Mouse (Mus musculus) right cerebral cortex, adult 18-20 months (tissue): ENCODE data around the gene Nbea.

Experiments used
- DNase-seq: peaks from one replicate; pipeline ENCODE4 v3.0.0; 2022; ENCODE audit warnings: mixed read lengths

Nbea gene

DNA sequence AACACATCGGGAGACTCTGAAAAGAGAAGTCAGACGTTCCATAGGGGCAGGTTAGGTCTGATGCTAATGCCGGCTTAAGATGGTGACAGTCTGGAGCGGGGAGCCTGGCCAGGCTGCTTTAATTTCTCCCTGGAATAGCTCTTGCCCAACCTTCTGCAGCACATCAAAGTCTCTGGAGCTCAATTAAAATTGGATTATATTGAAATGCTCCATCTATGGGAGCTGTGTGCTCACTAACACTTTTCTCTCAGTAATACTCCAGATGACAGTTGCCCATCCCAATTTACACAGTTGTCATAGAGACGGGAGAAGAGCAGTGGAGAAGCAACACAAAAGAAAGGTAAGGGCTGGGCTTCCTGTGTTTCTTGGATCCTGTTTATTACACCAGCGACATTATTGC lies 442.1 kb downstream of the Nbea start:
- DNase-seq = no peak

- no peak for DNase-seq
Measured at GRCm38 (mm10) chr3:55733665-55734064, 449.8 kb downstream of the Nbea start.

DNA sequence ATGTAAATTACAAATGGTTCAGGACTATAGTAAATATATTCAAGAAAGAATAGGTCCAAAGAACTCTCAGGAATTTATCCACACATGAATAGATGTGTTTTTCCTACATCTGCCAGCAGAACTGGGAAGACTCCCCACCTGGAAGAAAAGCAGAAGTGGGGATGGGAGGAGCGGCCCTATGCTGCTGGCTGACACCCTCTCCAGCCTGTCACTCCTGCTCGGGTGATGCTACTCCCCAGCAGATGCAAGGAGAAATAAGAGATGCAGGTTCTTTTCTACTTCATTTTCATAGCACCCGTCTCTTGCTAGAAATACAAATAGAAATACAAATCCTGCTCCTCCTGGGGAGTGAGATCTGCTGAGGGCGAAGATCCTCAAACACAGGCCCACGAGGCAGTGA lies 453.0 kb downstream of the Nbea start:
- DNase-seq = no peak

DNA sequence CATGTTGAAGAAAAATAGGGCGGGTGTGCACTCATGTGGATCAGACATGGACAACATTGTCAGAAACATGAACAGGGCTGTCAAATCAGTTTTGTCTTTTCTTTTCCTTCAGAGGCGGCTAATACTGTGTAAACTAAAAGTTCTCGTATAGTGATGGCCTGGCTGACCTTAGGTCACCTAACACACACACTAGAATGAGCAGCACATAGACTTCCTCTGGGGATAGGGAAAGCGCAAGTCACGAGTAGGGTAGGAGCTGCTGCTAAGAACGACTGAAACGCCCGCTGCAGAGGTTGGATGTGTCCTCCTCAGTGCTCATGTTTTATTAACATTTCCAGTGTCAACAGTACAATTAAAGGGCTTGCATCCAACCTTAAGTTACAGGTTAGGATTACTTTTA lies 453.4 kb downstream of the Nbea start:
- no peak for DNase-seq

GRCm38 (mm10) chr3:55714260-55714659 lies 469.2 kb downstream of the Nbea start:
- no peak for DNase-seq

GRCm38 (mm10) chr3:55713856-55714255 lies 469.6 kb downstream of the Nbea start:
- DNase-seq = no peak

- DNase-seq = no peak
Measured at GRCm38 (mm10) chr3:55710300-55710699, 473.2 kb downstream of the Nbea start.

- DNase-seq = no peak
Measured at GRCm38 (mm10) chr3:55701632-55702031, 481.9 kb downstream of the Nbea start.

DNA sequence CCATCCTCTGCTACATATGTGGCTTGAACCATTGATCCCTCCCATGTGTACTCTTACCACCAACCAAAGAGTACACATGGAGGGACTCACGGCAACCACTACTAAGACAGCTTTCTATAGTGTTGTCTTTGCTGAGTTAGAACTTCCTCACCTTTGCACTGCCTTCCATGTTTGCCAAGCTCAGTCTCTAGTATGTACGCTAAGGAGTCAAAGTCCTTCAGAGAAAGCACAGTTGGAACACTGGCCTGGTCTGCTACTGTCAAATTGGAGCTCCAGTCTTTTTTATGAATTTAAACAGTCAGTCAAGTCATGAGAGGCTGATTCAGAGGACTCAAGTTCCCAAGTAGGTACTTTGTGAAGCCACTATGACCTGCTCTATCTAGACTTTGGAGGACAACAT lies 486.3 kb downstream of the Nbea start:
- DNase-seq = no peak

DNA sequence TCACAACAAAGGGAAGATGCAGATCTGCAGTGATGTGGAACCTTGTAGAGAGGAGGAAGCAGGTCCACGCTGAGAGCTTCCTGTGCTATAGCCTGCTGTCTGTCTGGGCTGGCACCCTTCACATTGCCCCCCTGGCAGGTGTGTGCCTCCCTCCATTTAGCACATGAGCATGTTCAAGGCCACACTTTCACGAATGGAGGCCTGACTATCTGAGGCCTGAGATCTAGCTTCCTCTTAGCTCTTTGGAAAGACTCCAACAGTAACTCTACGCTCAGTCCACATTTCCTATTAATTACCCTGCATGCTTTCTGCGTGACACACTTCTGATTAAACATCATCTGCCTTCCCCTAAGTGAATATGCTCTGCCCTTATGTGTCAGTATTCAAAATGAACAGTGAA lies 490.4 kb downstream of the Nbea start:
- no peak for DNase-seq

DNA sequence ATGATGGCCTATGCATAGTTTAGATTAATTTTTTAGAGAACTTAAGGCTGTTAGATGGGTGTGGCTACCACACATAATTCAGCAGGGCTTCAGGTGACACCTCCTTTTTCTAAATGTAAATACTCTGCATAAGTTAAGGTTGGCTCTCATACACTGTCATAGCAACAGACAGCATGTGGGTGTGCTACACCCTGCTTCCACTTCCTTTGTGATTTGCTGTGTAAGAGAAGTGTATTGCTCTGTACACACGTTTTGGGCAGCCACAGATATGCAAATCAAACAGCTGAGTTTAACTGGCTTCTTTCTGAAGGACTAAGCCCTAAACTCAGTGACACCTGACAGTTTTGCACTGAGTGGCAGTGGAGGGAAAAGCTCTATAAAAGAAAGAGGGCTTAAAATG lies 495.4 kb downstream of the Nbea start:
- no peak for DNase-seq

DNA sequence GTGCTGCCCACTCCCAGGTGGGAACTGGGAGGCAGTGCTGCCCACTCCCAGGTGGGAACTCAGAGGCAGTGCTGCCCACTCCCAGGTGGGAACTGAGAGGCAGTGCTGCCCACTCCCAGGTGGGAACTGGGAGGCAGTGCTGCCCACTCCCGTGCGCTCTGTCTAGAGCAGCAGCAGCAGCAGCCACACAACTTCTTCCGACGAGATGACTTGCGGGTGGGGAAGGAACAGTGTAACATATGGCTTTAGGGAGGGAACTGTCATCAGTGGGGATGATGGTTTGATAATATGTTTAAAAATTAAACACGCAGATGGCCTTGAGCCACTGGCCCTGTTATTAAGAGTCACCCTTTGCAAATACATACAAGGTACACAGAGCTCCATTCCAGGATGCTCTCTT lies 496.5 kb downstream of the Nbea start:
- no peak for DNase-seq

DNA sequence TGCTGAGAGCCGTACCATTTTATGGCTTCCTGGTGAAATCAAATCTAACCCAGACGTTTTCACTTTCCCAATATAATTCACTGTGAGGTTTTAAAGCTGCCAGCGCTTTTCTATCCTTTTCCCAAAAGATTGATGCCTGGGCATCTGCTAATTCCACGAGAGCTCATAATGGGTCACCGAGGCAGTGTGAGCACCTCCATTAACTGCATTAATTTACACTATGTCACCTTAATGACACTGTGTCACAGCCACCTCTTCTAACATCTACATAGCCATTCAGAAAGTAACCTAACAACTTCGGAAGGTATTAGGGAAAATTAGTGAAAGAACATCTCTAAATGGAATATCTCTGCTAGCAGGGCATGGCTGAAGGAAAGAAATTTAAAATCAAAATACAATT lies 497.9 kb downstream of the Nbea start:
- DNase-seq = no peak

GRCm38 (mm10) chr3:55684892-55685291 lies 498.6 kb downstream of the Nbea start:
- peak; percentile 55 for DNase-seq

DNA sequence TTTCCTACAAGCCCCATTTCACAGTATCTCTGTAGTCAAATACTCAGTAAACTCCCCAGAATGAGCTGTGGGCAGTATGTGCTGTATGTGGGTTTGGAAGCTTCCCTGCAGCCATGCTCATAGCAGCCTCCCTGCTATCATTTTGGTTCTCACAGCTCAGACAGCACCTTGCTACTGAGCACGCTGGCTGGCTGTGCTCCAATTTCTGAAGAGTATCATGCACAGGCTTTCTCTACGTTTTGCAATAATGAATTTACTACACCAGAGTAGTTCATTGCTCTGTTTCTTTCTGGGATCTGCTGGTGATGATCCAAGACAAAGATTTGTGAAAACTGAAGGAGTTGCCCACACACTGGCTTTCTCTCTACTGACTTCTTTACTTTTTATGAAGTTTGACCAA lies 505.8 kb downstream of the Nbea start:
- peak; percentile 74 for DNase-seq

DNA sequence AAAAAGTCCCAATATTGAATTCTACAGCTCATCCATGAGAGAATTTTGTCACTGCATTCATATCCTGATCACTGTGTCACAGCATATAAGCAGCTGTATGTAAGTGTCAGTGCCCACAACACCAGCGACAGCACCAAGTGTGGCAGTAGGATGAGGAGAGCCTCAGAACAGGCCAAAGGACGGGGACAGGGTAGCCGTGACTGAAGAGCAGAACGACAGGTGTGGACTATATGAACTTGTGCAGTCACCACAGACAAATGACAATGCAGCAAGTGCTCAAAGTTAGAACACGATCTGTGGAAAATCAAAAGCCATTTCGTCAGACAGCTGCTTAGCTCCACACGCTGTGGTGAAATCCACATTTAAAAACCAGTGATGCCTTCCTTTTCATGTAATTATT lies 509.3 kb downstream of the Nbea start:
- DNase-seq = no peak

- no peak for DNase-seq
Measured at GRCm38 (mm10) chr3:55667048-55667447, 516.5 kb downstream of the Nbea start.

DNA sequence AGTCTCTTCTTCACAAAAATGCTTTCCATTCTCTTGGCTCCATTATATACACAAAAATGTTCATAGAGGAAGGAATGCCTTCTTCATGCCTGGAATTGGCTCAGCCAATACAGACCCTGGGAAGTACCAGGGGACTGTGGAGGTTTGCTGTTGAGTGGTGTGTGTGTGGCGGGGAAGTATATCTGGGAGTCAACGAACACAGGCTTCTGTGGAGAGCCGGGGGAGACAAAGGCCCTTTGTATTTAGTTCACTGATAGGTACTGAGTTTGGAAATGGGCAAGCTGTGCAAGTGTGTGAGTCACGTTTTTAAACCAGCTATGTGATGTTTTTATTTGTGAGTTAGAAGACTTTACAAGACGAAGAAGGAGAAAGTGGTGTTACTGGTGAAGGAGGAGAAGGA lies 517.6 kb downstream of the Nbea start:
- no peak for DNase-seq

GRCm38 (mm10) chr3:55664713-55665112 lies 518.8 kb downstream of the Nbea start:
- DNase-seq = peak; percentile 43

DNA sequence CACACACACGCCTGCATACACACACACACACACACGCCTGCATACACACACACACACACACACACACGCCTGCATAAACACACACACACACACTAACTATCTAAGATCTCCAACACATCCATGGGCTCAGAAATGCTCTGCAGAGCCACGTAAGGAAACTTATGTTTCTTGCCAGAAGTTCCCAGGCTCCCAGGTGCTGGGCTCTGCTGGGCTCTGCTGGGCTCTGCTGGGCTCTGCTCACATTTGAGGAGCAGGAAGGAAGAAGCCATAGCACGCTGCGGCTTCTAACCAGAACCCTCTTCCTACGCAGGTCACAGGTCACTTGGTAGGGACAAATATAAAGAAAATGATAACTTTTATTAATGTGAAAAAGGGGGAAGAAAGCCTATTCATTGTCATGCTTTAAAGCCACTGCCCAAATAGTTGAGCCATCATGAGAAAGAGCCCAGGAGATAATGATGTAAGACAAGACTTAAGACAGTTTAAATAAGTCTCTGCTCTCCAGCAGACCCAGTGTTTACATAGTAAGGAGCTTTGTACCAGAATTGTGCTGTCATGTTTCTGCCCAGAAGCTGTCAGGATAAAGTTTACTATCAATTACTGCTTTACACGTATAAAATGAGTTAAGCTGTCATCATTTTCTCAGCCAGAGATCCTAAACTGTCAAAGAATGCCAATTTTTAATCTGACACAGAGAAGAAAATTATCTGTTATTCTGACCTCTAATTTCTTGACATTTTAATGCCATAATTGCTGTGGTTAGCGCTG lies 521.6 kb downstream of the Nbea start:
- no peak for DNase-seq

DNA sequence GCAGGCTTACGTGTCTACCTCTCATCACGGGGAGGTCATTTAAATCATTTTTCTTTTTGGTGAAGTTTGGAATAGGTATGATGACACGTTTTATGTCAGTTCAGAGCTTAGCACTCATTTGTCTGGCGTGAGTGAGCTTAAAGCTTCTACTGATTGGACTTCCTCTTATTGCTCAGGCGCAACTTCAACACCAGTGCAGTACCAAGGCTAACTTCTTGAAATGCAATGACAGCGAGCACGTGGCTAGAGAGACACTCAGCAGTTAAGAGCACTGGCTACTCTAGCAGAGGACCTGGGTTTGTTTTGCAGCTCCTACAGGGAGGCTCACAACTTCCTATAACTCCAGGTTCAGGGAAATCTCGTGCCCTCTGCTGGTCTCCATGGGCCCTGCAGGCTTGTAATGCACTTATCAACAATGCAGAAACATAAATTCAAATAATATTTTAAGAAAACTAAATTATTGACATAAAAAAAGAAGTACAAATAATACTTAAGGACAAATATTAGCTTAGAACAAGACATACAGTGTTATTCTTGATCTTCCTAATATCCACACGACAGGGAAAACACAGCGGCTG lies 523.2 kb downstream of the Nbea start:
- DNase-seq = no peak

- DNase-seq = no peak
Measured at GRCm38 (mm10) chr3:55659558-55660215, 523.8 kb downstream of the Nbea start.

- no peak for DNase-seq
Measured at GRCm38 (mm10) chr3:55652321-55652720, 531.2 kb downstream of the Nbea start.

DNA sequence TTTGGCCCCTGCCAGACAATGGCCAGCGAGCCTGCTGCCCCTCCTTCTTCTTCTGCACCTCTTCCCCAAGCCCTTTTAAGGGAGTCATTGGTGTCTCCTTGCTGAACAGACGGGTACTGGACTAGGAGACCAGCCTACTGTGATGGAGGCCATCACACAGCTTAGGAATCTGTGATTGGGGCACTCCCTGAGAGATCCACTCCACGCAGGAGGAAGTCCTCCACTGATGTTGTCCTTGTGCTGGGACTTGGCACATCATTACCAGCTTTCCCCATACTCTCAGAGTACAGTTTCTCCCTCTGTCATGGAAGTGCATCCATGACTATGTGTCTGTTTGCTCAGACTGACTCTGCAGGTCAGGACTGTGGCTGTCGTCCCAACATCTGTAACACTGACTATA lies 531.6 kb downstream of the Nbea start:
- no peak for DNase-seq
